Mouse (Mus musculus) thymus, postnatal 36 days (tissue): Measurements from ENCODE around the gene Pfkfb2.

ENCODE experiments used
- DNase-seq, 2 experiments: peaks; one replicate each; pipeline ENCODE4 v3.0.0; 2022; ENCODE audit warnings: mixed read lengths in 2 of 2

Gene Pfkfb2

GRCm38 (mm10) chr1:130729153-130729552, at the start of gene Pfkfb2:
TSS of gene Pfkfb2 (minus strand) at chr1:130729253.
- no peak for DNase-seq

- no peak for DNase-seq
Measured at GRCm38 (mm10) chr1:130776645-130777044, 47.6 kb upstream of the Pfkfb2 start.

DNA sequence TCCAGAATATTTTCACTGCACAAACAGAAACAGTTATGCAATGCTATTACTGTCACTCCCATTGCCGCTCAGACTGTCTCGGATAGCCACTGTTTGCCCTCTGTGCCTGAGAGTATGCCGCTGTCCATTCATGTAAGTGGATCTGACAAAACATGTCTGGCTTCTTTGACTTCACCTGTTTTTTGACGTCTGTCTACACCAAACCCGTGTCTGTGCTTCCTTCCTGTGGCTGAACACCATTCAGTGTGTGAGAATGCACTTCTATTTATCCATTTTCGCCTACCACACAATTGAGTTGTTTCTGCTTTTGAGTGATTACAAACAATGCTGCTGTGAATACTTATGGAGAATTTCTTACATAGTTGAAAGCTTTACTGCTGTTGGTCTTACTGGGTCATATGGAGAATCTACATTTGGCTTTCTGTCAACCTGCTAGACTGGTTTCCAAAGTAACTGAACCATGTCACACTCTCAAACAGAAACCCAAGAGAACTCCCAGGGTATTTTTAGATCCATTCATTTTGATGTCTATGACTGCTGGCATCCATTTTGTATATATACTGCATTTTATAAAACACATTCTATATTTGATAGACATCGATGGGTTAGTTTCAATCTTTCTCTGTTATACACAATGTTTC, 46.8 kb upstream of the Pfkfb2 start:
- no peak for DNase-seq

DNA sequence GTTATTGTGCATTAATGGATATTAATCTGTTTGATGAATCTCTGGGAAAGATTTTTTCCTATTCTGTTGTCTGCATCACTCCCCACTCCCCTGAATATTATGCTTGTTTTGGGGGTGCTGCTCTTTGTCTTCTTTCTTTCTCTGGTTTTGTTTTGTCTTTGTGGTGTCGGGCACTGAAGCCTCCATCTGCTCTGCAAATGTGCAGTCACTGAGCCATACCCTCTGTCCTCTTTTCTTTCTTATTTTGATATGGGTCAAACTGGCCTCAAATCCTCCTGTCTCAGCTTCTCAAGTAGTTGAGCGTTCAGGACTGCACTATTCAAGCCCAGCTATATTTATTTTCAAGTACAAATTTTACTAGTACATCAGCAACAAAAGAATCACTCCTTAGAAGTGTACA, 46.2 kb upstream of the Pfkfb2 start:
- DNase-seq = no peak

- no peak for DNase-seq
Measured at GRCm38 (mm10) chr1:130770981-130771494, 42.0 kb upstream of the Pfkfb2 start.

- DNase-seq = no peak
Measured at GRCm38 (mm10) chr1:130770487-130770886, 41.4 kb upstream of the Pfkfb2 start.

DNA sequence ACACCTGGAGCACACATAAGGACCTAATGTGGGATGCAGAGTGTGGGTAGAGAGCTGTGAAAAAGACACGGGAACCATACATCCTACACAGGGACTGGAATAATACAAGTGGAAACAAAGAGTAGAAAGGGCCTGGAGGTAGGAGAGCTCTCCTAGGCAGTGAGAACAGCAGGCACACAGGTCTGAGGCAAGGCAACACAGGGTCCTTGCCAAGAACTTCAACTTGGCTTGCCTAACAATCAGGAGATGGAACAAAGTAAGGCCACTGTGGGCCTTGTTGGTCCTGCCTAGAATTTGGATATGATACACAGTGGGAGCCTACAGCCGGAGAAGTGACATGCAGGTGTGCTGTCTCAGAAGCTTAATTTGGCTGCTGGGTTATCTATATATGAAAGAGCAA, 40.9 kb upstream of the Pfkfb2 start:
- DNase-seq = no peak

- DNase-seq = no peak
Measured at GRCm38 (mm10) chr1:130767066-130767465, 38.0 kb upstream of the Pfkfb2 start.

DNA sequence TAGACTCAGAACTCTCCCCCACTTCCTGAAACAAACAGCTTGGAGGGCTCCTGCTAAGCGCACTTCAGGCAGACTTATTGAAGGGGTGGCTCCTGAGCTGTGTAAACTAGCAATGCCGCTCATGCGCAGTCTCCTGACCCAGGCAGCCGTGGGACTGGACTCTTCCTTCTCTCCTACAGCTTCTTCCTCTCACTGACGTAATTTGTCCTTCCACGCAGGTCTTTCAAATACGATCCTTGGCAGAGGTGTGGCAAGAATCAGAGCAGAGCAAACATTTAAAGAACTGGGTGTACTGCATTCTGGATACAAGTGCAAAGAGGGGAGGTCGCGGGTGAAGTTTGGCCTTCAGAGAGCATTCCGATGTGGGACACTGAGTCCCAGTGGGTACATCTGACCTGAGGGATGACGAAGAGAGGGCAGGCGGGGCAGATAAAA, 35.0 kb upstream of the Pfkfb2 start:
- no peak for DNase-seq

- no peak for DNase-seq
Measured at GRCm38 (mm10) chr1:130762045-130762760, 33.1 kb upstream of the Pfkfb2 start.

DNA sequence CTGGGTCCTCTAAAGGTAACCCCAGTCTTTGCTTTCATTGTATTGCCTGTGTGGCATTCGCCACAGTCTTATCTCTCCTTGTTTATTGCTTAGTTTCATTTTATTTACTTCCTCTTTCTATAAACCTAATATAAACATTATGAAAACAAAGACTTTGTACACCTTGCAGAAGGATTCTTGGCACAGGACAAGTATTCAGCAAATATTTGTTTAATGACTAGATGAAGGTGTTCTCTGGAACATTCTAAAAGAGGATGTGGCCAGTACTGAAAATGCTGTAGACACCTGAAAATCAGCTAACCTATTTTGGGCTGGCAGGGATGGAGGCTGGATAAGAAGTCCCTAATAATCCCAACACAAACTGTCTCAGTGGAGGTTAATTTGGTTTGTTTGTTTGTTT, 32.5 kb upstream of the Pfkfb2 start:
- no peak for DNase-seq

DNA sequence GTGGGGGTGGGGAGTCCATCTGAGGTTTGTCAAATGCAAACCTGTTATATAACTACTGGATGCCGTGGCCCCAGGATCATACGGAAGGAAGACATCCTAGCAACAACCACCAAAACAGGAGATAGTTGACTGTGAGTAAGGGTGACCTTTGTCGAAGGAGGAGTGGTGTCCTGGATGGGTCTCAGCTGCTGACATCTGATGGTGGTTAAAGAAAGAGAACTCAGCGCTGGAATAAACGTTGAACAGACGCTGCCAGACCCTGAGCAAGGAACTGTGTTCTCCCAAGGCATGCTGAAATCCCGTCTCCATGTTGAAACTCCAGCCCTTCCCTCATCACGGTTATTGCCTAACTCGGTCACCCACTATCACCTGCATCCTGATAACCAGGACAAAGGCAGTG, 30.6 kb upstream of the Pfkfb2 start:
- no peak for DNase-seq

- no peak for DNase-seq
Measured at GRCm38 (mm10) chr1:130746819-130747218, 17.8 kb upstream of the Pfkfb2 start.

DNA sequence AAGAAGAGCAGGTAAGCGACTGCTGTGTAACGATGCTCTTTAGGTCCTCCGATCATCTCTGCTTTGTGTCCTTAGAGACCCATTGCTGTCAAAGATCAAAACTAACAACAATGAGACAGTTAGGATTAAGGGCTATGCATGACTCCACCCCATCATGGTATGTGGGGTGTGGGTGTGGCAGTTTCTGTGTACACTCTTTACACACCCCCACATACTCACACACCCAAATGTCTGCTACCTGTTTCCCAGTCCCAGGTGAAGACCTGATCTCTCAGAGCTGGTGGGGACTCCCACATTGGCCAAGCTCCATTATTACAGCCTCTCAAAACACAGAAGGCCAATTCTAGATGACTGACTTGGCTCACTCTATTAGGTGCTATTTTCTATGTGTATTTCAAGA, 16.5 kb upstream of the Pfkfb2 start:
- no peak for DNase-seq

DNA sequence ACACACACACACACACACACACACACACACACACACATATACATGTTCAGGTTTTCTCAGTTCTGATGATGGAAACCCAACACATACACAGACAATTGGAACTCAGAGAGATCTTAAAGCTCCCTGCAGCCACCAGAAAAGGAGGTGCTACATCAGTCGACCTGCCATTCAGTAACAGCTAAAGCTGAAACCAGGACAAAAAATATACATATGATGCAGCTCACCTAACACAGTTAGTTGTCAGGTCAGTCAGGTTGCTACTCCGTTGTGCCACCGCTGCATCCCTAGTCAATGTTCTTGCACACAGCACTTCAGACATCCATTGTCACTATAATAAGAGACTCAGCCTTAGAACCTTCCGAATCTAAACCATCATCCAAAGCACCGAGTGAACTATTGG, 15.9 kb upstream of the Pfkfb2 start:
- DNase-seq = no peak

DNA sequence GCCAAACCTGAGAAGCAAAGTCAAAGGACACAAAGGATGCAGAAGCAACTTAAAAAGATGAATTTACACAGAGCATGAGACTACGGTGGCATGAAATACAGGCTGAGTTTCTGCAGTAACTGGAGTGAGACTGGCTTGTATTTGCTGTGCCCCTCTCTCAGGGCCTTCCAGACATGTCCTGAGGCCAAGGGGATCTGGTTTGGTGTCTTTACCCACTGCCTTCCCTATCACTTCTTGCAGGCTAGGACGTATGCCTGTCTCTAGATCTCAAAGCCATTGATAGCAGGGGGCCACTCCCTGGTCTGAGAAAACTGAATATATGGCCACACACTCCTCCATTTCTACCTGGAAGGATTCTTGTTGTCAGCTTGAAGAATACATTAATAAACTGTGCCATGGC, 15.2 kb upstream of the Pfkfb2 start:
- no peak for DNase-seq

GRCm38 (mm10) chr1:130743775-130744174, 14.7 kb upstream of the Pfkfb2 start:
- DNase-seq = peak in 1 of 2 experiments; percentile 30

- DNase-seq = no peak
Measured at GRCm38 (mm10) chr1:130742201-130742600, 13.1 kb upstream of the Pfkfb2 start.

GRCm38 (mm10) chr1:130740781-130741720, 12.0 kb upstream of the Pfkfb2 start:
- DNase-seq = peak in 1 of 2 experiments; percentile 18

DNA sequence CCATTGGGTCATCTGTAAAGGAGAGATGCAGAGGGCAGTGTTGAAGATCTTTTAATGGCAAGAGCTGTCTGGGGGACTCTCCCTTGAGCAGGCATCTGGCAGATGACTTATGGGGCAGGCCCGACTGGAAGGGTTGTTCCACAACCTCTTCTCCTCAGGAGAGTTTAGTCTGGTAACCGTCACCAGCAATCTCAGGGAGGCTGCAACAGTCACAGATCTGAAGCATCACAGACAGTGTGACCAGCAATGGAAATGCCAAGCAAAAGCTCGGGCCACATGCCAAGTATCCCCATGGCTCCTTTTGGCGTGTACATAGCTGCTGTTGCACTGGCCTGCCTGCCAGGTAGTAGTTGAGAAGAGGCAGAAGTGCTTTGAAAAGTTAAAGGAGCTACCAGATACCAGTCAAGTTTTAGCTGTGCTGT, 11.2 kb upstream of the Pfkfb2 start:
- DNase-seq = no peak

DNA sequence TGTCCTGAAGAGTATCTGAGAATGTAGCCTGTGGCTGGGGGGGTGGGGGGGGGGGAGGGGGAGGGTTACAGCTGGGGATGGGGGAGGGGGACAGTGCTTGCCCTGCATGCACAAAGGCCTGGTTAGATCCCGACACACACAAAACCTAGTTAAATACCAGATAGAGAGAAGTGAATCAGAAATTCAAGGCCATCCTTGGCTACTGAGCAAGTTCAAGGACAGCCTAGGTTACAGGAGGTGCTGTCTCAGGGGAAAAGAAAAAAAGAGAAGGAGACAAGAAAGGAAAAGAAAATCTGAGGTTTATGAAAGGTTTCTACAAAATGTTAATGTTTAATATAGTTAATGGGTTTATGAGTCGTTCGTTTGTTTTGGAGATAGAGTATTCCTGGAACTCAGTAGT, 10.6 kb upstream of the Pfkfb2 start:
- DNase-seq = no peak

GRCm38 (mm10) chr1:130738551-130739106, 9.6 kb upstream of the Pfkfb2 start:
- DNase-seq = no peak

GRCm38 (mm10) chr1:130737916-130738315, 8.9 kb upstream of the Pfkfb2 start:
- no peak for DNase-seq
